Mouse (Mus musculus): Measurements from ENCODE around the gene Cd248. TPM values are rescaled to one million over a fixed set of nuclear protein-coding genes. Genes with fewer than 3 reads are reported as not detected.

The Cd248 gene
- polyA plus RNA-seq, 1 experiment from 2014 or later, result 158 TPM

DNA sequence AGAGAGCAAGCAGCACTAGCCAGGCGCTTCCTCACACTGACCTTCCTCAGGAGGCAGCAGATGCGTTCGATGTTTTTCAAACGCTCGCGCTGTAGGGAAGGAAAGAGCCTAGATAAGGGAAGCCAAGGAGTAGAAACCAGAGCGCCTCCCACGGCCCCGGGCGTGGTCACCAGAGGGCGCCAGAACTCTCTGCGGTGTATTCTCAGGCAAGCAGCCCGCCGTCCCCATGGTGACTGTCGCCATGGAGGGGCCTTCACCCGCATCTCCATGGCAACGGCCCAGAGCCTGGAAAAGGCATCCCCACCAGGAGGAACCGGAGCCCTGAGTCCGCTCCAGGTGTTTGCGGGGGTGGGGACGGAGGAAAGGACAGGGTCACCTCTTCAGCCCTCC, 26.4 kb downstream of the Cd248 start:
- Histone ChIP-seq H3K27me3 (no peaks in the 10 kb centered on the region), H3K4me3 (replicated peaks) (no peak overlapping the region; the same call in 1 of the 2 replicates), H3K4me1 (peaks cover 61% of the 10 kb centered on the region), H3K9me3 (replicated peaks) (no peaks in the 10 kb centered on the region), H3K4me2 (replicated peaks) (peak overlapping the region; percentile 29; the same call in 1 of the 2 replicates), H3K36me3 (peaks cover 43% of the 10 kb centered on the region), H3K9ac (no peak overlapping the region), H3K27ac (replicated peaks) (no peak overlapping the region)
- WGBS, result under 1% methylated on average over 21 of the region's 21 CpGs
- ATAC-seq (ENCODE audit: insufficient number of reproducible peaks, low FRiP score, low TSS enrichment, low read depth), result peak; percentile 43; the same call in 1 of the 2 replicates

DNA sequence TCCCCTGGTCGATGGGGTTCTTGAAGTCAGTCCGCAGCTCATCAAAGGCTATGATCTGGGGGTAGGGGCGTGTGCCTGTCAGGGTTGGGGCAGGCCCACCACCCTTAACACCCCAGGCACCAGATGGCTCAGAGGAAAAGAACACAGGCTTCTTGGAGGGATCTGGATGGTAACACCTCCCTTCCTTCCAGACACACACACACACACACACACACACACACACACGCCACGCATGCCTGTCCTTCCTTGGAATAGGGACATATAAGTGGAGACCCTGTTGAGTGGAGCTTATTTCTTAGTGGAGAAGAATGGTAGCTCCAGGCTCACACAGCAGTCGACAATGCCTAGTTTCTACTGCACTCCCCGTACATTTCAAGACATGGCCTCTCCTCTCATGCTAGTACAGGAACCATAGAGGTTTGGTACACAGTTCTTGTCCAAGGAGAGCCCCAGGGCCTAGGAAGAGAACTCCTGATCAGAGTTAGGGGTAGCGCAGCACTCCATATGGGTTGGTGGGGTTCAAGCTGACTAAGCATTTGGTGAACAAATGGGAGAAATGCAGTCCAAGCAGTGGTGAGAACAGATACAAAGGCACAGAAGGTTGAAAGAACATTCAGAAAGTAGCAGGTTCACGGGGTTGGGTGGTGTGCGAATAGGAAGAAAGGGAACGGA, 27.0 kb downstream of the Cd248 start:
- Histone ChIP-seq H3K9ac (no peak overlapping the region), H3K27ac (replicated peaks) (no peak overlapping the region), H3K9me3 (replicated peaks) (no peaks in the 10 kb centered on the region), H3K4me2 (replicated peaks) (peak overlapping the region; percentile 29; the same call in 1 of the 2 replicates), H3K4me1 (peaks cover 65% of the 10 kb centered on the region), H3K36me3 (peaks cover 44% of the 10 kb centered on the region), H3K4me3 (replicated peaks) (no peak overlapping the region; the same call in 1 of the 2 replicates), H3K27me3 (no peaks in the 10 kb centered on the region)
- WGBS, result 40% methylated on average over 11 of the region's 11 CpGs
- no peak for ATAC-seq (ENCODE audit: insufficient number of reproducible peaks, low FRiP score, low TSS enrichment, low read depth)

DNA sequence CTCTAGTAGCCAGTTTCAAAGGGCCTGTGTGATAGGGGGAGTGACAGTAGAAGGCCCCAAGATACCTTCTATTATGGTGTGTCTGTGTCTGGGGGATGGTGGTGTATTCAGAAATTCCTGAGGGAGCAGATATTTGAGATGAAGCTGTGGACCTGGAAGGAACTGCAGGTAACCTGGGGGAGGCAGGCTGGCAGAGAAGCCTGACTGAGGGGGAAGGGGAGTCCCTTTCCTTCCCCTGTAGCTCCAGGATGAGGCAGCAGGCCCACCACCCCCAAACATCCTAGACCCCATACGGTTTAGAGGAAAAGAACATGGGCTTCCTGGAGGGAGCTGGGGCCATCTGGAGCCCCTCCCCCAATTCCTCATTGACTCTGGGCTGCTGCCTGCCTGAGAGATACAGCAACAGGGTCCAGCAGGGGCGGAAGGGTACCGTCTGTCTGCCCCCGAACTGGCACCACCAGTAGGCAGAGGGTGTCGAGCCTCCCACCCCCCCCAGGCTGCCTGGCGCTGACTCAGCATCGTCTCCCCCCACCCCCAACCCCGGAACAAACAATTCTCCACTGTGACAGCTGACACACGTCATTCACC, 28.1 kb downstream of the Cd248 start:
- ATAC-seq (ENCODE audit: insufficient number of reproducible peaks, low FRiP score, low TSS enrichment, low read depth), result no peak
- H3K9ac ChIP-seq, result no peak overlapping the region
- H3K27me3 ChIP-seq, result no peaks in the 10 kb centered on the region
- peaks cover 65% of the 10 kb centered on the region for H3K4me1 ChIP-seq
- H3K27ac ChIP-seq (replicated peaks), result no peak overlapping the region; the same call in 1 of the 2 replicates
- peaks cover 45% of the 10 kb centered on the region for H3K36me3 ChIP-seq
- H3K4me2 ChIP-seq (replicated peaks), result 0 out of 2 replicates have a peak overlapping the region, but pooled peaks have one; percentile 99
- H3K4me3 ChIP-seq (replicated peaks), result no peak overlapping the region
- H3K9me3 ChIP-seq (replicated peaks), result no peaks in the 10 kb centered on the region
- 14% methylated on average over 9 of the region's 9 CpGs for WGBS

GRCm38 (mm10) chr19:5097521-5098362, 29.9 kb downstream of the Cd248 start:
- Histone ChIP-seq H3K4me3 (replicated peaks) (peak overlapping the region; percentile 70), H3K4me1 (peaks cover 65% of the 10 kb centered on the region), H3K27ac (replicated peaks) (peak overlapping the region; percentile 65), H3K9me3 (replicated peaks) (no peaks in the 10 kb centered on the region), H3K27me3 (no peaks in the 10 kb centered on the region), H3K9ac (peak overlapping the region; percentile 91), H3K36me3 (peaks cover 45% of the 10 kb centered on the region), H3K4me2 (replicated peaks) (peak overlapping the region; percentile 99)
- no peak; the same call in 1 of the 2 replicates for ATAC-seq (ENCODE audit: insufficient number of reproducible peaks, low FRiP score, low TSS enrichment, low read depth)
- 4% methylated on average over 31 of the region's 31 CpGs for WGBS

- WGBS, result 2% methylated on average over 43 of the region's 48 CpGs
- Histone ChIP-seq H3K4me3 (replicated peaks) (peak within 1 kb of the TSS; percentile 70), H3K27ac (replicated peaks) (peak within 1 kb of the TSS; percentile 65), H3K4me1 (peaks cover 63% of the 10 kb centered on the region), H3K36me3 (peaks cover 45% of the 10 kb centered on the region), H3K9me3 (replicated peaks) (no peaks in the 10 kb centered on the region), H3K9ac (peak within 1 kb of the TSS; percentile 91), H3K27me3 (no peaks in the 10 kb centered on the region), H3K4me2 (replicated peaks) (peak within 1 kb of the TSS; percentile 99)
- peak; percentile 75 for ATAC-seq (ENCODE audit: insufficient number of reproducible peaks, low FRiP score, low TSS enrichment, low read depth)
Measured at GRCm38 (mm10) chr19:5098363-5099143, 30.7 kb downstream of the Cd248 start, which contains the start of gene Cnih2. Gene Cnih2 (minus strand): TSS chr19:5098521.

GRCm38 (mm10) chr19:5106074-5106473, 38.2 kb downstream of the Cd248 start:
- WGBS, result 4% methylated on average over 9 of the region's 9 CpGs
- Histone ChIP-seq H3K27ac (replicated peaks) (peak overlapping the region; percentile 98), H3K4me1 (peaks cover 18% of the 10 kb centered on the region), H3K27me3 (no peaks in the 10 kb centered on the region), H3K4me3 (replicated peaks) (peak overlapping the region; percentile 83), H3K9me3 (replicated peaks) (no peaks in the 10 kb centered on the region), H3K9ac (peak overlapping the region; percentile 87), H3K4me2 (replicated peaks) (peak overlapping the region; percentile 87), H3K36me3 (peaks cover 70% of the 10 kb centered on the region)
- ATAC-seq (ENCODE audit: insufficient number of reproducible peaks, low FRiP score, low TSS enrichment, low read depth), result no peak

GRCm38 (mm10) chr19:5106731-5107191, 38.9 kb downstream of the Cd248 start, which contains the start of gene Rab1b:
Gene Rab1b (minus strand): TSS chr19:5107072.
- Histone ChIP-seq H3K27me3 (no peaks in the 10 kb centered on the region), H3K4me3 (replicated peaks) (peak within 1 kb of the TSS; percentile 83), H3K9ac (peak within 1 kb of the TSS; percentile 87), H3K36me3 (peaks cover 70% of the 10 kb centered on the region), H3K27ac (replicated peaks) (peak within 1 kb of the TSS; percentile 98), H3K4me1 (peaks cover 18% of the 10 kb centered on the region), H3K9me3 (replicated peaks) (no peaks in the 10 kb centered on the region), H3K4me2 (replicated peaks) (peak within 1 kb of the TSS; percentile 87)
- WGBS, result under 1% methylated on average over 46 of the region's 46 CpGs
- peak; percentile 92 for ATAC-seq (ENCODE audit: insufficient number of reproducible peaks, low FRiP score, low TSS enrichment, low read depth)

GRCm38 (mm10) chr19:5107556-5108270, 39.8 kb downstream of the Cd248 start:
- Histone ChIP-seq H3K27ac (replicated peaks) (no peak overlapping the region), H3K4me3 (replicated peaks) (no peak overlapping the region), H3K9ac (peak overlapping the region; percentile 4; the same call in 1 of the 2 replicates)

GRCm38 (mm10) chr19:5108271-5108575, 40.3 kb downstream of the Cd248 start:
- H3K4me2 ChIP-seq (replicated peaks), result no peak overlapping the region
- 0 out of 2 replicates have a peak, but pooled peaks have one; percentile 25 for ATAC-seq (ENCODE audit: insufficient number of reproducible peaks, low FRiP score, low TSS enrichment, low read depth)
- H3K36me3 ChIP-seq, result peaks cover 66% of the 10 kb centered on the region
- no peak overlapping the region for H3K4me3 ChIP-seq (replicated peaks)
- no peaks in the 10 kb centered on the region for H3K9me3 ChIP-seq (replicated peaks)
- H3K27me3 ChIP-seq, result no peaks in the 10 kb centered on the region
- no peak overlapping the region for H3K9ac ChIP-seq
- peaks cover 18% of the 10 kb centered on the region for H3K4me1 ChIP-seq
- no peak overlapping the region for H3K27ac ChIP-seq (replicated peaks)
- 29% methylated on average over 5 of the region's 5 CpGs for WGBS

More at GRCm38 (mm10) chr19:5107556-5108270, 39.8 kb downstream of the Cd248 start:
- H3K9me3 ChIP-seq (replicated peaks), result no peaks in the 10 kb centered on the region
- H3K27me3 ChIP-seq, result no peaks in the 10 kb centered on the region
- 68% methylated on average over 18 of the region's 18 CpGs for WGBS
- no peak for ATAC-seq (ENCODE audit: insufficient number of reproducible peaks, low FRiP score, low TSS enrichment, low read depth)
- H3K36me3 ChIP-seq, result peaks cover 67% of the 10 kb centered on the region
- H3K4me2 ChIP-seq (replicated peaks), result no peak overlapping the region
- peaks cover 18% of the 10 kb centered on the region for H3K4me1 ChIP-seq

- H3K27me3 ChIP-seq, result no peaks in the 10 kb centered on the region
- peaks cover 66% of the 10 kb centered on the region for H3K36me3 ChIP-seq
- no peak for ATAC-seq (ENCODE audit: insufficient number of reproducible peaks, low FRiP score, low TSS enrichment, low read depth)
- no peak overlapping the region for H3K9ac ChIP-seq
- 33% methylated on average over 4 of the region's 4 CpGs for WGBS
- no peak overlapping the region for H3K4me2 ChIP-seq (replicated peaks)
- no peaks in the 10 kb centered on the region for H3K9me3 ChIP-seq (replicated peaks)
- H3K4me3 ChIP-seq (replicated peaks), result no peak overlapping the region
- H3K27ac ChIP-seq (replicated peaks), result no peak overlapping the region
- peaks cover 18% of the 10 kb centered on the region for H3K4me1 ChIP-seq
Measured at GRCm38 (mm10) chr19:5108702-5109101, 40.8 kb downstream of the Cd248 start.
